10 mouse cellular contexts compared by ENCODE assay signal in the genomic region with DNA sequence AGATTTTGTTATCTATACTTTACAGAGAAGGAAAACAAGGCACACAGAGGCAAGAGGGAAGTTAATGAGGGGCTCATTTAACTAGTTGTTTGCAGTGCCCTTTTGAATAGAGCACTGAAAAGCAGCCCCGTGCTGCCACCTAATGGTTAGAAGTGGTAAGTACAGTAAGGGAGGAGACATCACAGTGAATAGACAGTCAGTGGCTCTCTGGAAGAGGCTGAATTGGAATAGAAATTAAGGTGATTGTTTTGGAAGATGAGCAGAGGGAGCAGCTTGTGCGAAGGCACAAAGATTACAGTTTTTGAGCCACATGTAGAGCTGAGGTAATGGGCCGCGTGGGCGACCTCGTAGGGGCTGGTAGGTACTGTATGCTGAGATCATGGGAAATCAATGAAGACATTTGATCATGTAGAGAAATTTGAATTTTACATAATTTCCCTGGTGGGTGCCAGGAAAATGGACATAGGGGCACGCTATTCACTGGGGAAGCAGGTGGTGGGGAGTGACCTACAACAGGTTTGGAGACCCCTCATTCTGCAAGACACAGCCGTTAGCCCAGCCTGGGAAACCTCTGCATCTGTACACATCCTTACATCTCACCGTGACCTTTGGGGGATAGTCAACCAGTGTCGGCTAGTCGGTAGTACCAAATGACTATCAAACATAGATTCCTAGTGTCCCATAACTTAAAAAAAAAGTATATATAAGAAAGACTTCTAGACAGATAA. TPM values are rescaled to one million over a fixed set of nuclear protein-coding genes. Genes with fewer than 3 reads are reported as not detected.
DNase-seq lines count a peak whose midpoint lies in the region; ATAC-seq and TF ChIP-seq lines count a peak whose summit lies in the region.
"Had no signal": no experiment of that assay in that cellular context is flagged by ENCODE, and none has a peak within 500 bp of the region (broad histone marks: within the 10 kb centered on the region; RNA-seq: fewer than 3 reads in every experiment).

No protein-coding gene starts in this region.

- no peak overlapping the region for H3K4me3 ChIP-seq in heart, adult 2 months
- peak overlapping the region; percentile 17; the same call in 1 of the 2 replicates for H3K4me3 ChIP-seq in embryonic facial prominence, embryonic 14.5 days (ENCODE audit: low read depth, low read length)
- no peak overlapping the region for H3K4me3 ChIP-seq in limb, embryonic 11.5 days (ENCODE audit: low read depth, low read length)
- peak overlapping the region; percentile 22 for H3K4me3 ChIP-seq in midbrain, postnatal 0 days (ENCODE audit: low read depth, low read length)

- H3K79me2 ChIP-seq in heart, adult 2 months (replicated peaks; ENCODE audit: control insufficient read depth, insufficient read depth, low read length): no peaks in the 10 kb centered on the region

- no peaks in the 10 kb centered on the region for H3K36me3 ChIP-seq in heart, adult 2 months (ENCODE audit: control insufficient read depth, insufficient read depth, low read length)
- no peaks in the 10 kb centered on the region for H3K36me3 ChIP-seq in embryonic facial prominence, embryonic 14.5 days (ENCODE audit: control insufficient read depth, insufficient read depth, low read length)
- H3K36me3 ChIP-seq in limb, embryonic 11.5 days (ENCODE audit: control insufficient read depth, insufficient read depth, low read length): no peaks in the 10 kb centered on the region
- no peaks in the 10 kb centered on the region for H3K36me3 ChIP-seq in midbrain, postnatal 0 days (ENCODE audit: insufficient read depth, low read length)

- TF ChIP-seq POLR2A in heart, adult 2 months (IDR thresholded peaks at IDR 0.05; ENCODE audit: insufficient read depth, low read depth, low read length): no peak

- no peaks in the 10 kb centered on the region for H3K27me3 ChIP-seq in heart, adult 2 months (ENCODE audit: control insufficient read depth, insufficient read depth, low read length)
- H3K27me3 ChIP-seq in embryonic facial prominence, embryonic 14.5 days (replicated peaks; ENCODE audit: control insufficient read depth, insufficient read depth, low read length): no peaks in the 10 kb centered on the region
- H3K27me3 ChIP-seq in limb, embryonic 11.5 days (ENCODE audit: control insufficient read depth, insufficient read depth, low read length): no peaks in the 10 kb centered on the region
- H3K27me3 ChIP-seq in midbrain, postnatal 0 days (ENCODE audit: insufficient read depth, low read length): no peaks in the 10 kb centered on the region

- peak overlapping the region; percentile 39 for H3K4me2 ChIP-seq in embryonic facial prominence, embryonic 14.5 days (ENCODE audit: low read depth, low read length)
- no peak overlapping the region for H3K4me2 ChIP-seq in limb, embryonic 11.5 days (ENCODE audit: low read depth, severe bottlenecking)
- peak overlapping the region; percentile 46 for H3K4me2 ChIP-seq in midbrain, postnatal 0 days (ENCODE audit: low read depth, low read length, poor library complexity, severe bottlenecking)

- TF ChIP-seq CTCF in heart, adult 2 months (IDR thresholded peaks at IDR 0.05): peak; percentile 88
- TF ChIP-seq CTCF in midbrain, postnatal 0 days (IDR thresholded peaks at IDR 0.05): peak; percentile 97

- no peak for DNase-seq in heart, adult 2 months
- DNase-seq in heart, adult 11 months: no peak
- DNase-seq in MN1 (ENCODE audit: low spot score): peak; percentile 22
- DNase-seq in embryonic facial prominence, embryonic 14.5 days (ENCODE audit: low spot score): peak; percentile 55
- DNase-seq in hindlimb bud, embryonic 11.5 days (ENCODE audit: extremely low spot score, low read depth, low spot score): peak; percentile 42
- DNase-seq in limb, embryonic 11.5 days (ENCODE audit: low spot score): peak; percentile 66
- peak; percentile 86 for DNase-seq in midbrain, postnatal 0 days (ENCODE audit: low spot score)
- no peak for DNase-seq in ovary, postnatal 36 days (ENCODE audit: low spot score)

- TF ChIP-seq EP300 in heart, adult 2 months (IDR thresholded peaks at IDR 0.05; ENCODE audit: insufficient read depth, low read depth, low read length): no peak

- H3K9ac ChIP-seq in heart, adult 2 months (ENCODE audit: low read depth, low read length): no peak overlapping the region
- no peak overlapping the region for H3K9ac ChIP-seq in embryonic facial prominence, embryonic 14.5 days (ENCODE audit: low read depth, low read length)
- no peak overlapping the region for H3K9ac ChIP-seq in limb, embryonic 11.5 days (ENCODE audit: low read length)
- H3K9ac ChIP-seq in midbrain, postnatal 0 days (replicated peaks; ENCODE audit: low read length, poor library complexity, severe bottlenecking): 0 out of 2 replicates have a peak overlapping the region, but pooled peaks have one; percentile 1

- no peak overlapping the region for H3K27ac ChIP-seq in heart, adult 2 months
- no peak overlapping the region for H3K27ac ChIP-seq in embryonic facial prominence, embryonic 14.5 days (replicated peaks; ENCODE audit: low read depth, low read length)
- H3K27ac ChIP-seq in limb, embryonic 11.5 days (replicated peaks; ENCODE audit: low read depth, low read length): no peak overlapping the region
- no peak overlapping the region for H3K27ac ChIP-seq in midbrain, postnatal 0 days (ENCODE audit: low read depth, low read length)
- H3K27ac ChIP-seq: macrophage had no signal

- H3K9me3 ChIP-seq in embryonic facial prominence, embryonic 14.5 days (ENCODE audit: control insufficient read depth, low read length): no peaks in the 10 kb centered on the region
- H3K9me3 ChIP-seq in limb, embryonic 11.5 days (ENCODE audit: control insufficient read depth, low read length): no peaks in the 10 kb centered on the region
- H3K9me3 ChIP-seq in midbrain, postnatal 0 days (ENCODE audit: low read length): no peaks in the 10 kb centered on the region

- peak; percentile 76; the same call in 1 of the 2 replicates for ATAC-seq in embryonic facial prominence, embryonic 14.5 days (ENCODE audit: low read depth)
- 0 out of 2 replicates have a peak, but pooled peaks have one; percentile 39 for ATAC-seq in limb, embryonic 11.5 days (ENCODE audit: insufficient number of reproducible peaks, low FRiP score, low TSS enrichment, low read depth)
- peak; percentile 94 for ATAC-seq in midbrain, postnatal 0 days (ENCODE audit: low FRiP score)

- H3K4me1 ChIP-seq in heart, adult 2 months (ENCODE audit: control insufficient read depth, insufficient read depth, low read length): no peaks in the 10 kb centered on the region
- no peaks in the 10 kb centered on the region for H3K4me1 ChIP-seq in embryonic facial prominence, embryonic 14.5 days (ENCODE audit: control insufficient read depth, insufficient read depth, low read length)
- no peaks in the 10 kb centered on the region for H3K4me1 ChIP-seq in limb, embryonic 11.5 days (ENCODE audit: control insufficient read depth, insufficient read depth, low read length)
- no peaks in the 10 kb centered on the region for H3K4me1 ChIP-seq in midbrain, postnatal 0 days (ENCODE audit: insufficient read depth, low read length)

- intact Hi-C loops in heart, adult 2 months (cut with DNase I): loop anchor here (1.0 kb wide), 1 partner anchor 289 kb away; no protein-coding TSS in a partner anchor

- WGBS in heart, adult 2 months: 44% methylated on average over 11 of the region's 11 CpGs
- WGBS in embryonic facial prominence, embryonic 14.5 days: 41% methylated on average over 11 of the region's 11 CpGs
- 45% methylated on average over 11 of the region's 11 CpGs for WGBS in limb, embryonic 11.5 days
- WGBS in midbrain, postnatal 0 days: 49% methylated on average over 11 of the region's 11 CpGs

RNA-seq across cellular contexts. Expression of gene Krtap28-13, which starts 15.6 kb away (rescaled TPM):
- total RNA-seq in heart, adult 2 months (2021): not detected
- not detected in 2 replicates for polyA plus RNA-seq in heart, adult 2 months (2012; rRNA removed)
- polyA plus RNA-seq in embryonic facial prominence, embryonic 14.5 days (2014; fragmentation: Nextera tagmentation; extraction: Ambion mirVana): 0.29 TPM in 1 of 2 replicates, not detected in the other
- not detected in 2 replicates for polyA plus RNA-seq in limb, embryonic 11.5 days (2014; fragmentation: Nextera tagmentation; extraction: Ambion mirVana)
- not detected in 2 replicates for total RNA-seq in midbrain, postnatal 0 days (2014; rRNA removed)
- not detected in 2 replicates for polyA plus RNA-seq in midbrain, postnatal 0 days (2015; fragmentation: Nextera tagmentation; extraction: Ambion mirVana)
- total RNA-seq: adrenal gland, postnatal 36 days had no signal
- polyA plus RNA-seq: macrophage had no signal

RNA-seq across cellular contexts. Expression of gene A030005K14Rik, which starts 17.2 kb away (rescaled TPM):
- not detected for total RNA-seq in heart, adult 2 months (2021)
- polyA plus RNA-seq in heart, adult 2 months (2012; rRNA removed): not detected in 2 replicates
- polyA plus RNA-seq in embryonic facial prominence, embryonic 14.5 days (2014; fragmentation: Nextera tagmentation; extraction: Ambion mirVana): not detected in 2 replicates
- not detected in 2 replicates for polyA plus RNA-seq in limb, embryonic 11.5 days (2014; fragmentation: Nextera tagmentation; extraction: Ambion mirVana)
- total RNA-seq in midbrain, postnatal 0 days (2014; rRNA removed): not detected in 2 replicates
- polyA plus RNA-seq in midbrain, postnatal 0 days (2015; fragmentation: Nextera tagmentation; extraction: Ambion mirVana): not detected in 2 replicates
- total RNA-seq: adrenal gland, postnatal 36 days had no signal
- polyA plus RNA-seq: macrophage had no signal

RNA-seq across cellular contexts. Expression of gene Gm47969, which starts 31.6 kb away (rescaled TPM):
- not detected for total RNA-seq in heart, adult 2 months (2021)
- polyA plus RNA-seq in heart, adult 2 months (2012; rRNA removed): not detected in 2 replicates
- not detected in 2 replicates for polyA plus RNA-seq in embryonic facial prominence, embryonic 14.5 days (2014; fragmentation: Nextera tagmentation; extraction: Ambion mirVana)
- polyA plus RNA-seq in limb, embryonic 11.5 days (2014; fragmentation: Nextera tagmentation; extraction: Ambion mirVana): not detected in 2 replicates
- not detected in 2 replicates for total RNA-seq in midbrain, postnatal 0 days (2014; rRNA removed)
- polyA plus RNA-seq in midbrain, postnatal 0 days (2015; fragmentation: Nextera tagmentation; extraction: Ambion mirVana): not detected in 2 replicates
- total RNA-seq: adrenal gland, postnatal 36 days had no signal
- polyA plus RNA-seq: macrophage had no signal

RNA-seq across cellular contexts. Expression of gene Krtap28-10, which starts 34.1 kb away (rescaled TPM):
- total RNA-seq in heart, adult 2 months (2021): not detected
- polyA plus RNA-seq in heart, adult 2 months (2012; rRNA removed): not detected in 2 replicates
- 0.36 TPM in 1 of 2 replicates, not detected in the other for polyA plus RNA-seq in embryonic facial prominence, embryonic 14.5 days (2014; fragmentation: Nextera tagmentation; extraction: Ambion mirVana)
- not detected in 2 replicates for polyA plus RNA-seq in limb, embryonic 11.5 days (2014; fragmentation: Nextera tagmentation; extraction: Ambion mirVana)
- not detected in 2 replicates for total RNA-seq in midbrain, postnatal 0 days (2014; rRNA removed)
- not detected in 2 replicates for polyA plus RNA-seq in midbrain, postnatal 0 days (2015; fragmentation: Nextera tagmentation; extraction: Ambion mirVana)
- total RNA-seq: adrenal gland, postnatal 36 days had no signal
- polyA plus RNA-seq: macrophage had no signal

RNA-seq across cellular contexts. Expression of gene Slc19a3, which starts 38.1 kb away (rescaled TPM):
- under 1 TPM; 0.20 to 0.39 TPM for total RNA-seq in heart, adult 2 months (2021)
- polyA plus RNA-seq in heart, adult 2 months (2012; rRNA removed): 0.66 and 1.00 TPM in 2 replicates
- polyA plus RNA-seq in embryonic facial prominence, embryonic 14.5 days (2014; fragmentation: Nextera tagmentation; extraction: Ambion mirVana): 0.29 and 0.72 TPM in 2 replicates
- 0.83 and 1.6 TPM in 2 replicates for polyA plus RNA-seq in limb, embryonic 11.5 days (2014; fragmentation: Nextera tagmentation; extraction: Ambion mirVana)
- total RNA-seq in midbrain, postnatal 0 days (2014; rRNA removed): 0.71 and 0.99 TPM in 2 replicates
- 0.83 and 0.90 TPM in 2 replicates for polyA plus RNA-seq in midbrain, postnatal 0 days (2015; fragmentation: Nextera tagmentation; extraction: Ambion mirVana)
- polyA plus RNA-seq: macrophage had no signal

Comparison
In these comparisons a context has a peak if more than half of its experiments do, and no peak if none do; other contexts are left out.
1. DNase-seq: peak in MN1 (single experiment), embryonic facial prominence, embryonic 14.5 days (single experiment), hindlimb bud, embryonic 11.5 days (single experiment), limb, embryonic 11.5 days (single experiment) and midbrain, postnatal 0 days (single experiment); none in heart, adult 2 months (0 of 2), heart, adult 11 months (single experiment) and ovary, postnatal 36 days (single experiment).
2. H3K4me3 ChIP-seq: peak in embryonic facial prominence, embryonic 14.5 days (single experiment) and midbrain, postnatal 0 days (single experiment); none in heart, adult 2 months (single experiment) and limb, embryonic 11.5 days (single experiment).
3. ATAC-seq: peak in every context shown above with its lines; median percentile 94 in midbrain, postnatal 0 days; 76 in embryonic facial prominence, embryonic 14.5 days; 39 in limb, embryonic 11.5 days.